Mouse (Mus musculus) lung, postnatal 0 days (tissue): Measurements from ENCODE around the gene Arf1.

ENCODE experiments used
- CTCF ChIP-seq: IDR thresholded peaks from 2 replicates; pipeline ENCODE4 v1.5.1; 2016; ENCODE audit warnings: antibody characterized with exemption, mild to moderate bottlenecking
- EP300 ChIP-seq: IDR thresholded peaks from 2 replicates; pipeline ENCODE4 v1.6.1; 2016; ENCODE audit warnings: antibody characterized with exemption, mild to moderate bottlenecking, control low read depth

GRCm38 (mm10) chr11:59227604-59228121 lies 407 bp downstream of the Arf1 start:
- TF ChIP-seq CTCF, result no peak
- TF ChIP-seq EP300, result no peak
